Mouse (Mus musculus) adipocyte (in vitro differentiated cells): ENCODE measurements at regions not wholly inside any gene's neighbourhood (a gene's known extent, or its start where the extent isn't known, plus 50 kb on each side); places are given as distances from the start of the nearest gene placed in this dataset.

Experiments used
- DNase-seq: peaks from one replicate; pipeline ENCODE4 v3.0.0-alpha.2; 2016; ENCODE audit warnings: low spot score

DNA sequence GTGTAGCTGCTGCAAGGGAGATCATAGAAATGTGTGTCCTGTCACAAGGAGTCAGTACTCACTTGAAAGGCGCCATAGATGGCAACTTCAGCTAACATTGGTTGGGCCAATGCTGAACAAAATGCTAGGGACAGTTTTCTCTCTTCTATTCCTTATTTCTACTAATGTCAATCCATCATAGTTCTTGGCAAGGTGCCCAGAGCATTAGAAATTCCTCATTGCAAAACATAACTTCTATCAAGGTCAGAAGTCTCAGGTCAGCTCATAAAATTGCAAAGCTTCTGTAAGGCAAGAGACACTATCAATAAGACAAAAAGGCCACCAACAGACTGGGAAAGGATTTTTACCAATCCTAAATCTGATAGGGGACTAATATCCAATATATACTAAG, 106.3 kb downstream of the D1Ertd622e start:
- peak; percentile 63 for DNase-seq

DNA sequence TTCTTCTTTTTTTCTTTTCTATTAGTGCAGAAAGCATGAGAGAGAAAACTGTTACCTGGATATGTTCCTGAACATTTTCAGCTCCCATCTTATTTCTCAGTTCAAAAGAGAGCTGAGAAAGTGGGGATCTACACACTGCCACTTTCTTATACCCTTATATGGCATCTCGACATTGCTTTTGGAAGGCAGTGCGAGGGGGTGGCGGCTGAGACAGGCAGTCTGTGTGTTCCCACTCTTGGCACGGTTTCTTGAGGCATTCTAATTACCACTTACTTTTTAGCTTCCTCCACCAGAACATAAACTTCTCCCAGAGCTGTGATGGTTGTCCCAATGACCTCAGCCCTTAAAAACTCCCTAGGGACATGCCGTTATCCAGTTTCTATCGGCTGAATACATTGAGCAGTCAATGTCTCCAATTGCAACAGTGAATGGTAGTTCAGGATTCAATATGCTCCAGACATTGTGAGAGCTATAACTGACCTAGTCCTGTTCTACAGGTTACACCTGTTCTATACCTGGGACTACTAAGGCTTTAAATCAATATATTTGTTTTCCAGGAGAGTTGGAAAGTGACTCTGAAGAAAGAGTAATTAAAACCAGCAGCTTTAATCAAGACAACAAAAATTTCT, 106.8 kb downstream of the D1Ertd622e start:
- DNase-seq = no peak

DNA sequence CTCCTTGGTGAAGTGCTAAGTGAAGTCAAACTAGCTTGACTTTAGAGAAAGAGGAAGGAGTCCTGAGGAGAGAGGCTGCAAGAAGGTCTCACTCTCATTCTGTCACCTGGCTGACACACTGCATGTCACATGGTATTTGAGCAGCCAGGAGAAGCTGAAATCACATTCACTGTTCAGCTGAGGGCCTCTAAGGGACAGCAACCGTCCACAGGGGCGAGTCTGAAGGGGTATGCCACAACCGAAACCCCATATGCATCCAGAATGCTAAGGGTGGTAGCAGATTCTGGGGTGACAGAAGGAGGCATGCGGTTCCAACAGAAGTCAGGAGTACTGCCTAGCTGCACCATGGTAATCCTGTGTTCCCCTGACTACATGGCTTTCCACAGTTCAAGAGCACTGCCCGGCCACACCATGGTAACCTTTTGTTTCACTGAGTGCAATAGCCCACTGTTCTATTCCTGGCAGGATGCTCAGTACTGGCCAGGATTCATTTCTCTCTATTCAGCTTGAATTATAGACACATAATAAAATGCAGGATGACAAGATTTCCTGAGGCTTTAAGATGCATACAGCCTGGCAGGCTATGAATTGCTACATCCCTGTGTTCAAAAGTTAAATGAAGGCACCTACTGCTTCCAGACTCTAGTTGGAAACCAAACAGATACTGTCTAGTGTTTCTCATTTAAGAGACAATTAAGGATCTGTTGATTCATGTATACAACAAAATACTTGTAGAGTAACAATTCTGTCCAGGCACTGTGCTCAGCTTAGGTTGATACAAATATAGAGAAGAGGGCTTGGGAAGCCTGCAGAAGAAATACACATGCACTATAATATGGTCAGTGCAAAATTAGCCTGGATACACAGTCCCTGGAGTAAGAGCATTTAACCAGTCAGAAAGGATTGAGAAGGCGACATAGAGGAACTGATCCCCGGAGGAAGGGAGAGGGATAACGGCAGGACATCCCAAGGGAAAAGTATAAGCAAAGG, 108.1 kb downstream of the D1Ertd622e start:
- DNase-seq = no peak

DNA sequence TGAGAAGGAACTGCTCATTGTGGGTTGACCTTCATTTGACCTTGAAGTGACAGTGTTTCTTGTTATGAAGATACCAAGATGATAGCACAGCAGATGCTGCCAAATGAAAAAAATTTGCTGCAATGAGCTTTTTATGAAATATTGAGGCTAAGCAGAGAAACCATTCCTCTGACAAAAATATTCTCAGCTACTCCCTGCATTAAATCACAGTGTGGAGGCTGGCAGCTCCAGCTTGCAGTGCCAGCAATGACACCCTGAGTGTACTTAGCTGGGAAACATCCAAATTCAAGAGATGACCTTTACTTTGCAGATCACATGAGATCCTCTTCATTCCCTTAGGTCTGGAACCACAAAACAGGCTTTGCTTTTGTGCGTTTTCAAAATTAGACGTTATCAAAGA, 109.0 kb downstream of the D1Ertd622e start:
- peak; percentile 7 for DNase-seq

DNA sequence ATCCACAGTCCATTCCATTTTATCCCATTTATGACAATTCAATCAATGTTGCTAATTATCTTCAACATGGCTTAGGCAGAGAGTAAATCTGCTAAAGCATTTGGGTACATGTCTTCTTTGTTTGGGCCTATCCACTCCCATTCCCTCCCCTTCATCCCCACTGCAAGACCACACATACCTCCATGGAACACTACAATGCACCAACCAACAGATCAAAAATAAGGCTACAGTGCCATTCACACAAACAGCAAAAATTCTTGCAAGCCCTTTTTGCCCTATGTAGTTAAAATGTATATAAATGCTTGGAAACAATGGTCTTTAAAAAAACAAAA, 120.7 kb downstream of the D1Ertd622e start:
- no peak for DNase-seq

DNA sequence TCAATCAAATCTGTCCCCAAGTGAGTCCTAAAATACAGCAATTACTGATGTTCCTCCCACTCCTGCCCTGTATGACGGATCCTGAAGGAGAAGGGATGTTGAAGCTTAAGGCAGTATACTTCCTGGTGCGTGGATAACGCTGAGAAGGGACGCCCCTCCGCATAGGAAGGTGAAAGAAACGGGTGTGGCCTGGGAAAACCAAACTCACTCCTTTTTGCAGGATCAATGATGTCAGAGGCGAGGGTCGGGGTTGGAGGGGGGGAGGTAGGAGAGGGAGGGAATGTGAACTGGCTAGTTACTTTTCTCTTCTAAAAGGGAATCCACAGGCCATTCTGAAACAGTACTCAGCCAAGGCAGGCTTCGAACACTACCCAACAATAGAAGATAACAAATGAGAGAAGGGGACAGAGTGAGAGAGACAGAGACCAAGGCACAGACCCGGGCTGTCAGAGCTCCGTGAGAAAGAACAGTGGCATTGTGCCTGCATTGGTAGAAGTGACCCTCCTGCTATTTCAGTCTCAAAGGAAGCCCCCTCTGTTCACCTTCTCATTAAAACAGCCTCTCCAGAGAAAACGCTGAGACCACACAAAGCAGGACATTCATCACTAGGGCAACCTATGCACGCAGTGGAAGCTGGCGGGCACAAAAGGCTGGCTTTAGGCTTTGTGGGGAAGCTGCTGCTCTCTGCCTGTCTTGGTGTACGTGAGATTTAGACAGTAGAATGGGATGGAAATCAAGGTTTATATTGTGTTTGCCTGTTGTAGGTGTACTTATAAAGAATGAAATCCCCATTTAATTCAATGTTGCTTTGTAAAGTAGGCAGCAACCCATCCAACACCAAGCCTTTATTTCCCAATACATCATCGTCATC, 121.3 kb downstream of the D1Ertd622e start:
- no peak for DNase-seq

DNA sequence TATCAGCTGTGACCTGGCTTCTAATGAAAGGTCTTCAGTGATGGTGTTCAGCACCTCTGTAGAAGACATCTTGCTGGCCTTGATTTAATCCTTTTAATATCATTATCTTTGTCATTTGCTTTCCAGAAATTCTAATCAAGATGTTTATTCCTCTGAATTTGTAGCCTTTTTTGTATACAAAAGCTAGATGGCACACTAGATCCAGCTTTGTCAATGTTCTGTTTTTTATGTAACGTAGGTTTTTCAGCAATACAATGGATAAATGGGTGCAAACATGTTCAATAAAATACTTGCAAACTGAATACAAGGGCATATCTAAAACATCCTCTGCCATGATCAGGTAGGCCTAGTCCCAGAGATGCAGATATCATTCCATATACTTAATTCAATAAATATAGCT, 165.0 kb downstream of the D1Ertd622e start:
- peak; percentile 37 for DNase-seq

DNA sequence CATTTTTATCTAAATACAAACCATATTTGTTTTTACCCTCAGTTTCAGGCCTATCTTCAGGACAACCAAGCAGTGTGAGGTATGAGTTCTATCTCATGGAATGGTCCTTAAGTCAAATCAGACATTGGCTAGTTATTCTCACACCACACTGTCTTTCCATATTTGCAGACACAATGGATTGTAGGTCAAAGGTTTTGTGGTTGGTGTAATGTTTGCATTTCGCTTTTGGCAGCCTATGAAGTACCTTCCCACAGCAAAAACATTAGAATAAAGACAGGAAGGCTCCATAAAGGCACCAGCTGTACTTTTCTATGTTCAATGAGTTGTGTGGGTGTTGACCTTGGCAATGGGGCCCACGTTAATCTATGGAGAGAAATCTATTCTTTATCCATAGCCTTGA, 182.0 kb downstream of the D1Ertd622e start:
- no peak for DNase-seq
